Mouse (Mus musculus): ENCODE measurements around the gene Cdadc1. TPM values are rescaled to one million over a fixed set of nuclear protein-coding genes. Genes with fewer than 3 reads are reported as not detected.

Gene Cdadc1
- polyA plus RNA-seq, 1 experiment from 2014 or later: 35.2 TPM

DNA sequence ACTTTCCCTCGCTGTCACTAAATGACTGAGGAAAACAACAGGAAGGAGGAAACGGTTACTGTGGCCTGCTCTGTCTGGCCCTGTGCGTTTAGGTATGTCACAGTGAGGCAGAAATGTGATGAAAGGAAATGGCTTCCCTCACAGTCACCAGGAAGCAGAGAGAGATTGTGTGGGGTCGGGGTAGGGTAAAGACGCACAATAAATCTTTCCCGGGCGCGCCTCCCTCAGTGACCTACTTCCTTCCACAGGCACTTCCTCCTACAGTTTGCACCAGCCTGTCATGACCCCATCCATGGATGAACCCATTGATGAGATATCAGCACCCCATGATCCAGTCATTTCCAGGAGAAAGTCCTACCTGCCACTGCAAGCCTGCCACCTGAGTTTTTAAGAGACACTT is 42.7 kb downstream of the Cdadc1 start:
- no peaks in the 10 kb centered on the region for H3K4me1 ChIP-seq
- no peak for ATAC-seq (ENCODE audit: low FRiP score)
- no peak overlapping the region for H3K9ac ChIP-seq
- no peak overlapping the region for H3K4me3 ChIP-seq
- H3K4me2 ChIP-seq (replicated peaks): no peak overlapping the region
- H3K36me3 ChIP-seq: no peaks in the 10 kb centered on the region
- H3K9me3 ChIP-seq (replicated peaks): no peaks in the 10 kb centered on the region
- WGBS: 82% methylated on average over 8 of the region's 8 CpGs
- H3K27me3 ChIP-seq: no peaks in the 10 kb centered on the region
- no peak overlapping the region for H3K27ac ChIP-seq

DNA sequence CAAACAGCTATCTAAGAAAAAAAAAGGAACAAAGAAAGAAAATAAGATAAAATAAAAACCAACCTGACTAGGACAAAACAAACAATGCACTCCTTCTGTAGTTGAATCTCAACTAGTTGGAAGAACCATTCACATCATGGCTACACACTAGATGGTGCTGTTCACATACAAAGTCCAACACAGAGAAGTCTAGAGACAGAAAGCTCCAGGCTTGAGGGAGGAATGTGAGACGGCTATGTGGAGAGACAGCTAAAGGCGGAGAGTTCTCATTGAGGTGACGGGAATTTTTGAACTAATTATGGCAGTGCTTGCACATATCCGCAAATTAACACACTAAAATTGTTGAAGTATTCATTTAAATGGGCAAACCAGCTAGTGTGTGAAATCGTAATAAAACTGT is 43.7 kb downstream of the Cdadc1 start:
- no peak for ATAC-seq (ENCODE audit: low FRiP score)
- 0 out of 2 replicates have a peak, but pooled peaks cover 4% of the 10 kb centered on the region for H3K4me1 ChIP-seq
- no peak overlapping the region for H3K4me3 ChIP-seq
- H3K4me2 ChIP-seq (replicated peaks): no peak overlapping the region
- no peaks in the 10 kb centered on the region for H3K27me3 ChIP-seq
- H3K9ac ChIP-seq: no peak overlapping the region
- no peak overlapping the region for H3K27ac ChIP-seq
- H3K36me3 ChIP-seq: no peaks in the 10 kb centered on the region
- 79% methylated on average over 5 of the region's 5 CpGs for WGBS
- H3K9me3 ChIP-seq (replicated peaks): no peaks in the 10 kb centered on the region

DNA sequence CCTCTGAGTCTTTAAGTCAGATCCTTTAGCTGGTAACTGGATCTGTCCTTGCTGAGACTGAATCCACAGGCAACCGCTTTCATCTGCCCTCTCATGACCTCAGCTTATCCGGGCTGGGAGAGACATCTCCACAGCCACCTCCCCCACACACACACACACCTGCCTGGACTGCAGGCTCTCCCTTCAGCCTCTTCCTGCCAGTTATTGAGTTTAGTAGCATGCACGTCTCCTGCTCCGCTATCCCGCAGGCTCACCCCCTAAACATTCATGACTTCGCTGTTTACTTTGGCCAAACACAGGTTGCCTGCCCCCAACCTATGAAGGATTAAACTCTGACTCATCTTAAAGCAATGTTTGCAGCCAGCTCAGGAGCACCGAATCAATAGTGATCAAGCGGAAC is 45.8 kb downstream of the Cdadc1 start:
- Histone ChIP-seq H3K4me1 (0 out of 2 replicates have a peak, but pooled peaks cover 8% of the 10 kb centered on the region), H3K4me2 (replicated peaks) (no peak overlapping the region), H3K36me3 (no peaks in the 10 kb centered on the region), H3K9me3 (replicated peaks) (no peaks in the 10 kb centered on the region), H3K27ac (no peak overlapping the region), H3K4me3 (no peak overlapping the region), H3K27me3 (no peaks in the 10 kb centered on the region), H3K9ac (no peak overlapping the region)
- ATAC-seq (ENCODE audit: low FRiP score): no peak
- 71% methylated on average over 8 of the region's 8 CpGs for WGBS

- WGBS: 86% methylated on average over 2 of the region's 2 CpGs
- H3K27ac ChIP-seq: no peak overlapping the region
- no peaks in the 10 kb centered on the region for H3K27me3 ChIP-seq
- H3K9ac ChIP-seq: no peak overlapping the region
- H3K9me3 ChIP-seq (replicated peaks): no peaks in the 10 kb centered on the region
- ATAC-seq (ENCODE audit: low FRiP score): no peak
- no peaks in the 10 kb centered on the region for H3K36me3 ChIP-seq
- no peak overlapping the region for H3K4me3 ChIP-seq
- H3K4me1 ChIP-seq: 0 out of 2 replicates have a peak, but pooled peaks cover 10% of the 10 kb centered on the region
- no peak overlapping the region for H3K4me2 ChIP-seq (replicated peaks)
Observed at GRCm38 (mm10) chr14:59550841-59551240, 46.9 kb downstream of the Cdadc1 start.

GRCm38 (mm10) chr14:59549106-59549505 is 48.7 kb downstream of the Cdadc1 start:
- 89% methylated on average over 6 of the region's 6 CpGs for WGBS
- no peak for ATAC-seq (ENCODE audit: low FRiP score)
- no peak overlapping the region for H3K4me3 ChIP-seq

GRCm38 (mm10) chr14:59548532-59548931 is 49.2 kb downstream of the Cdadc1 start:
- no peak overlapping the region for H3K27ac ChIP-seq
- H3K4me3 ChIP-seq: no peak overlapping the region
- 0 out of 2 replicates have a peak, but pooled peaks cover 10% of the 10 kb centered on the region for H3K4me1 ChIP-seq
- no peaks in the 10 kb centered on the region for H3K36me3 ChIP-seq
- WGBS: 66% methylated on average over 2 of the region's 2 CpGs
- H3K9ac ChIP-seq: no peak overlapping the region
- no peak overlapping the region for H3K4me2 ChIP-seq (replicated peaks)
- H3K9me3 ChIP-seq (replicated peaks): no peaks in the 10 kb centered on the region
- no peak for ATAC-seq (ENCODE audit: low FRiP score)
- H3K27me3 ChIP-seq: no peaks in the 10 kb centered on the region

More at GRCm38 (mm10) chr14:59549106-59549505, 48.7 kb downstream of the Cdadc1 start:
- Histone ChIP-seq H3K27me3 (no peaks in the 10 kb centered on the region), H3K9ac (no peak overlapping the region), H3K4me2 (replicated peaks) (no peak overlapping the region), H3K27ac (no peak overlapping the region), H3K4me1 (0 out of 2 replicates have a peak, but pooled peaks cover 10% of the 10 kb centered on the region), H3K9me3 (replicated peaks) (no peaks in the 10 kb centered on the region), H3K36me3 (no peaks in the 10 kb centered on the region)

DNA sequence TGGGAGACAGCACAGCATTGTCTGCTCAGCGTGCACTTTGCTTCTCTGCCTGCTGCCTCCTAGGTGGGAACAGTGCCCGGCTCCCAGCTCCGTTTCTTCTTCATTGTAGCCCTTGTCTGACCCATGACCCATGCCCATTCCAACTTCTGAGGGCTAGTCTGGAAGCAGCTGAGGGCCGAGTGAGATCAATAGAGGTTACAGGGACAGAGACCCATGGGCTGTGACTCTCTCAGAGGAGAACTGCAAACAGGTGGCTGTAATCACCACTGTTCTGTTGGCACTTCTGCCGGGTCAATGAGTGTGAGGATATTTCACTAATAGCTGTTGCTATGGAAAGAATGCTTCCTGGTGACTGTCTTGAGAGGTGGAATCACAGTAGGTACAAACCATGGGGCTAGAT is 50.2 kb downstream of the Cdadc1 start:
- WGBS: 42% methylated on average over 5 of the region's 5 CpGs
- Histone ChIP-seq H3K9ac (no peak overlapping the region), H3K27me3 (no peaks in the 10 kb centered on the region), H3K4me3 (no peak overlapping the region), H3K4me2 (replicated peaks) (no peak overlapping the region), H3K9me3 (replicated peaks) (no peaks in the 10 kb centered on the region), H3K27ac (no peak overlapping the region), H3K36me3 (no peaks in the 10 kb centered on the region), H3K4me1 (0 out of 2 replicates have a peak, but pooled peaks cover 10% of the 10 kb centered on the region)
- no peak for ATAC-seq (ENCODE audit: low FRiP score)

- Histone ChIP-seq H3K4me2 (replicated peaks) (no peak overlapping the region), H3K27me3 (no peaks in the 10 kb centered on the region), H3K27ac (no peak overlapping the region), H3K4me1 (0 out of 2 replicates have a peak, but pooled peaks cover 10% of the 10 kb centered on the region), H3K4me3 (no peak overlapping the region), H3K36me3 (no peaks in the 10 kb centered on the region), H3K9me3 (replicated peaks) (no peaks in the 10 kb centered on the region), H3K9ac (no peak overlapping the region)
- ATAC-seq (ENCODE audit: low FRiP score): no peak
- 83% methylated on average over 7 of the region's 7 CpGs for WGBS
Observed at GRCm38 (mm10) chr14:59546162-59546880, 51.4 kb downstream of the Cdadc1 start.

DNA sequence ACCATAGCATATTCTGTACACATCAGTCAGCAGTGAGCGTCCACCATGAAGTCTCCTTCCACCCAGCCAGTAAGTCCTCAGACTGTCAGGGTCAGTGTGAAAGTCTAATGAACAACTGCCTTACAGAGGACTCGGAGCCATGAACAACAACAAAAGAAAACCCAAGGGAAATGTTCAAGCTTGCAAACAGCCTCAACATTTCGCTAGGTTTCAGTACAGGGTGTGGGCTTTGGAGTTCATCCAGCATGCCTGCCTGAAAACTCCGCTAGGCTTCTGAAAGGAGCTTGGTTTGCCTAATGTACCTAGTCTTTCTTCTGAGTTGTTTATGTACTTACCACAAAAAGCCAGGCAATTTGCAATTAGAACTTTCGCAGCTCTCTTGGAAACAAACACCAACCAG is 53.8 kb downstream of the Cdadc1 start:
- 72% methylated on average over 5 of the region's 5 CpGs for WGBS
- H3K4me2 ChIP-seq (replicated peaks): no peak overlapping the region
- H3K9ac ChIP-seq: no peak overlapping the region
- H3K4me3 ChIP-seq: no peak overlapping the region
- 0 out of 2 replicates have a peak, but pooled peaks cover 6% of the 10 kb centered on the region for H3K4me1 ChIP-seq
- H3K36me3 ChIP-seq: no peaks in the 10 kb centered on the region; the same call in 1 of the 2 replicates
- no peak overlapping the region for H3K27ac ChIP-seq
- ATAC-seq (ENCODE audit: low FRiP score): no peak
- H3K9me3 ChIP-seq (replicated peaks): no peaks in the 10 kb centered on the region
- H3K27me3 ChIP-seq: no peaks in the 10 kb centered on the region

GRCm38 (mm10) chr14:59543158-59543826 is 54.5 kb downstream of the Cdadc1 start:
- 88% methylated on average over 3 of the region's 3 CpGs for WGBS
- H3K4me2 ChIP-seq (replicated peaks): no peak overlapping the region

GRCm38 (mm10) chr14:59540761-59541160 is 57.0 kb downstream of the Cdadc1 start:
- Histone ChIP-seq H3K4me3 (no peak overlapping the region), H3K9ac (no peak overlapping the region), H3K27ac (no peak overlapping the region), H3K9me3 (replicated peaks) (no peaks in the 10 kb centered on the region), H3K4me1 (no peaks in the 10 kb centered on the region), H3K27me3 (no peaks in the 10 kb centered on the region), H3K4me2 (replicated peaks) (no peak overlapping the region), H3K36me3 (no peaks in the 10 kb centered on the region; the same call in 1 of the 2 replicates)
- 84% methylated on average over 6 of the region's 6 CpGs for WGBS
- no peak for ATAC-seq (ENCODE audit: low FRiP score)

More at GRCm38 (mm10) chr14:59543158-59543826, 54.5 kb downstream of the Cdadc1 start:
- Histone ChIP-seq H3K36me3 (no peaks in the 10 kb centered on the region; the same call in 1 of the 2 replicates), H3K4me3 (no peak overlapping the region), H3K27ac (no peak overlapping the region), H3K9ac (no peak overlapping the region), H3K27me3 (no peaks in the 10 kb centered on the region), H3K4me1 (0 out of 2 replicates have a peak, but pooled peaks cover 6% of the 10 kb centered on the region), H3K9me3 (replicated peaks) (no peaks in the 10 kb centered on the region)
- ATAC-seq (ENCODE audit: low FRiP score): no peak

DNA sequence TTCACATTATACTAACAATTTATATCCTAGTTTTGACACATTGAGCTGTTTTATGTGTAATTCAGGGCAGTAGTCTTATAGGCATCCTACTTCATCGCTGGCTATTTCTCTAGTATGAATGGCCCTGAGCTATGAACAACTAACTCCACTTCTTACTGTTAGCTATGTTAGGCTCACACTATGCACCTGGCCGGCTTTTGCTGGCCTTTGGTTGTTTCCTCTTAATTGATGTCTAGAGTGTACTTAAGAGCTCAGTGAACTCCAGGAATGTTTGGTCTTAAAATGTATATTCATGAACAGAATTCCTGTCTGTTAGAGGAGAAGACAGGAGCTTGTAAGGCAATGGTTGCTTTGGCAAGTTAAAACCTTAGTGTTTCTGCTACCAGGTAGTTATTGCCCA is 57.5 kb downstream of the Cdadc1 start:
- Histone ChIP-seq H3K4me2 (replicated peaks) (no peak overlapping the region), H3K4me3 (no peak overlapping the region), H3K4me1 (no peaks in the 10 kb centered on the region), H3K27me3 (no peaks in the 10 kb centered on the region), H3K9ac (no peak overlapping the region), H3K36me3 (no peaks in the 10 kb centered on the region; the same call in 1 of the 2 replicates), H3K9me3 (replicated peaks) (no peaks in the 10 kb centered on the region), H3K27ac (no peak overlapping the region)
- 88% methylated on average over 2 of the region's 2 CpGs for WGBS
- no peak for ATAC-seq (ENCODE audit: low FRiP score)
